Mouse (Mus musculus) lung, adult 2 months (tissue): ENCODE results near the gene Galnt6. TPM values are rescaled to one million over a fixed set of nuclear protein-coding genes. Genes with fewer than 3 reads are reported as not detected.

ENCODE experiments used
- DNase-seq: peaks from one replicate; pipeline ENCODE4 v3.0.0; 2022
- H3K4me1 ChIP-seq: fragments of 200-500 bp; 2 replicates; pipeline ENCODE4 v1.6.1; 2011; ENCODE audit warnings: low read length; ENCODE audit not compliant: control insufficient read depth, insufficient read depth
- H3K4me3 ChIP-seq: fragments of 200-500 bp; replicated peaks from 2 replicates; pipeline ENCODE3; 2011; ENCODE audit warnings: low read depth, mild to moderate bottlenecking, control low read depth, low read length; ENCODE audit errors: extremely low read depth
- CTCF ChIP-seq: fragments of 200-500 bp; IDR thresholded peaks from 2 replicates; pipeline ENCODE4 v1.5.1; 2011; ENCODE audit warnings: mild to moderate bottlenecking, low read length, control low read depth; ENCODE audit not compliant: insufficient read depth
- POLR2A ChIP-seq: fragments of 200-500 bp; IDR thresholded peaks from 2 replicates; pipeline ENCODE4 v1.6.1; 2011; ENCODE audit warnings: low read depth, mild to moderate bottlenecking, control low read depth, low read length, borderline replicate concordance; ENCODE audit errors: extremely low read depth
- WGBS: fragments of 180-500 bp; shearing (Covaris S2); methylation state at CpG from one replicate; pipeline ENCODE4 v1.1.7; 2018; 5-methylcytosine and 5-hydroxymethylcytosine counted together
- polyA plus RNA-seq: library from polyadenylated mRNA; depleted of rRNA; stranded (reverse); fragments of >200 nt; gene quantifications from 2 replicates; pipeline ENCODE4 v1.2.3, GENCODE M21; 2012

Galnt6 gene
- polyA plus RNA-seq, 1 experiment: 4.0 TPM

DNA sequence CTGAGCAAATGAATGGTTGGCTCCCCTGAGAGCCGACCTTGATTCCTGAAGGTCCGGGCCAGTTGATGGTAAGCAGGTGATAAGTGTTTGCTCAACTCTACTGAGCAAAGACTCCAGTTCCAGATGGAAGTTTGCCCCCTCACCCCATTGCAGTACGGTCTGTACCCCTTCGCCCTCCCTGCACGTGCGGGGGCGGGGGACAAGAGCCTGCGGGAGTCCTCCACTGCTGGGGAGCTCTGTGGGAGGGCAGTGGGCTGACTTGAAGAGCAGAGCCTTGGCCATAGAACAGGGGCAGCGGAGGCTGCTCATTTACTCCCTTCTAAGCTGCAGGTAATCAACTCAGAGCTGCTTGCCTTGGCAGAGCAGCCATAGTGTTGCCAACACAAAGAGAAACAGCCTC is 37.6 kb upstream of the Galnt6 start:
- WGBS: 61% methylated on average over 9 of the region's 9 CpGs

DNA sequence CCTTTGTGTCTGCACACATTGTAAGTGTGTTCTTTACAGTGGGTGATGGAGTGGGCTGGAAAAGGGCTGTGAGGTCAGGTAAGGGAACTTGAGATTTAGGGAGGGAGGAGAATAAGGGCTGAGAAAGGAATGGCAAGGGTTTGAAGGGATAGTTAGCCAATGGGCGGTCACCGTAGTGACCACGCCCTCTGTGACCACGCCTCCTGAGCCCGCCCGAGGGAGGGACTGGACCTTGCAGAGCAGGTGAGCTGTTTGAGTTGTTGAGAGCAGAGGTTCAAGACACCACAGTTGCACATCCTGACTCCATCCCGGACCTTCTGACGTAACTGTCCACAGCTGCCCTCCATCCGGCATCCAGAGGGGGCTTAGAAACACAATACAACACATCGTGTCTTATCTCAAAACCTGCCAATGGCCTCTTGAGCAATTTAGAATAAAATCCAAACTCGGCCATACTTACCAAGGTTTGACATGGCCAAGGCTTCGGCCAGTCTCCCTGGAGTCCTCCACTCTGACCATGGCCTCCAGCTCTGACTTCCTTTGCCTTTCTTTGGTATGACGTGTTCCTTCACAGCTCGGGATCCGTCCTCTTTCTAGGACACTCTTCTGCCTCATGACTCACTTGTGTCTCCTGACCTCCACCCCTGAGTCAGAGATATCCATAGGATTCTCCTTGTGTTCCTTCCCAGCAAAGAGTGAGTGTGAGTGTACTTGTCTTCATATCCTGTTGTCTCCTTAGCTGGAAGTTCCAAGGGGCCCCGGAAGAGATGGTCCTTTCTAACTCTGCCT is 35.2 kb upstream of the Galnt6 start:
- TF ChIP-seq POLR2A (no peak), CTCF (no peak)
- DNase-seq: no peak
- H3K4me1 ChIP-seq: no peaks in the 10 kb centered on the region
- WGBS: 77% methylated on average over 16 of the region's 16 CpGs
- no peak overlapping the region for H3K4me3 ChIP-seq

More for the DNA sequence above, 37.6 kb upstream of the Galnt6 start:
- H3K4me3 ChIP-seq: no peak overlapping the region
- TF ChIP-seq POLR2A (no peak), CTCF (no peak)
- peak; percentile 35 for DNase-seq
- no peaks in the 10 kb centered on the region for H3K4me1 ChIP-seq

DNA sequence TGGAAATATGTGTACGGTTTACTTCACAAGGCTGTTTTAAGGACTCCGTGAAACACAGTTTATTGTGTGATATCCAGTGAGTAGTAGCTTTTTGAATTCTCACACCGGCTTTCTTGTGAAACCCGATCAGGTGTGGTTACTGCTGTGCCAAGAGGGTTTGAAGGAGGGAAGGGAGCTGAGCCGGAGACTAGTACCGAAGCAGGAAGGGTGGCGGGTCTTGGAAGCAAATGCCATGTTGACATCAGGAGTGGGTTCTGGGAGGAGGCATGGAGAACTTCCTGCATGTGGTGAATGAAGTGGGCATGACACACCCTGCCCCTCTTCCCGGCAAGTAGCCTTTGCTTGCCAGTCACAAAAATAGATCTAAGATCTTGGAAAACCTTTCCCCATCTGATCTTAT is 33.5 kb upstream of the Galnt6 start:
- 24% methylated on average over 8 of the region's 8 CpGs for WGBS
- TF ChIP-seq CTCF (no peak), POLR2A (no peak)
- no peak for DNase-seq
- no peak overlapping the region for H3K4me3 ChIP-seq
- H3K4me1 ChIP-seq: no peaks in the 10 kb centered on the region

DNA sequence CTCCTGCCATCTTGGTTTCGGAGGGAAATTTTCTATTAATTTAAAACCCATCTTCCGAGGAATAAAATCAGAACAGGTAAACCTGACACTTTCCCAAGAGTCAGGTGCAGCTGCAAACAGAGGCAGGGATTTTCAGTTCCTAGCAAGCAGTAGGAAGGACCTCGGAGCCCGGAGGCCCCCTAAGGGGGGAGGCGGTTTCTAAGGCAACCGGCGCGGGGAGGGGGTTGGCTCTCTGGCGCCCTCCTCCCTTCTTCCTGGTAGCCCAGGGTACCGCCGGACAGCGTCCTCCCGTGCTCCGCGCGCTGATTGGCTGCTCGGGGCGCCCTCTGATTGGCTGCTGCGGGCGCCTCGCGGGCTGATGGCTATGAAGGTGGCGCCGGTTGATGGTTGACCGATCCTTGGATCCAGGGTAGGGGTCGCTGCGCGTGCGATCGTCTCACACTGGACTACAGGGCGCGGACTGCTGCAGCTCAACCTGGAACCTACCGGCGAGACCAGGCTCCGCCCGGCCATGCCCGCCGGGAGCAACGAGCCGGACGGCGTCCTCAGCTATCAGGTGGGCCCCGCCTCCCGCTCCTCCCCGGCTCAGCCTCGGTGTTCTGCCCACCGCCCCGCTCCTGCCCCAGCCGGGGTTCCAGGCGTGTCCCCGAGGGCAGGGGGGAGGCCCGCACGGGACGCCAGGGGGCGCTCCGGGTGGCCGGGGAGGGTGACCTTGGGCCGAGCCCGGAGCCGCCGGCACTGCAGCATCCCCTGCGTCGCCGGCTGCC is 32.4 kb upstream of the Galnt6 start, which contains the start of gene Slc4a8:
Gene Slc4a8, plus strand, starts transcription at position 329 of the 767 bp plus-strand sequence.
- no peak for TF ChIP-seq POLR2A
- 0 out of 2 replicates have a peak, but pooled peaks have one; percentile 4 for TF ChIP-seq CTCF
- no peaks in the 10 kb centered on the region; the same call in 1 of the 2 replicates for H3K4me1 ChIP-seq
- DNase-seq: peak; percentile 75
- peak within 1 kb of the TSS; percentile 54 for H3K4me3 ChIP-seq
- WGBS: under 1% methylated on average over 63 of the region's 64 CpGs

DNA sequence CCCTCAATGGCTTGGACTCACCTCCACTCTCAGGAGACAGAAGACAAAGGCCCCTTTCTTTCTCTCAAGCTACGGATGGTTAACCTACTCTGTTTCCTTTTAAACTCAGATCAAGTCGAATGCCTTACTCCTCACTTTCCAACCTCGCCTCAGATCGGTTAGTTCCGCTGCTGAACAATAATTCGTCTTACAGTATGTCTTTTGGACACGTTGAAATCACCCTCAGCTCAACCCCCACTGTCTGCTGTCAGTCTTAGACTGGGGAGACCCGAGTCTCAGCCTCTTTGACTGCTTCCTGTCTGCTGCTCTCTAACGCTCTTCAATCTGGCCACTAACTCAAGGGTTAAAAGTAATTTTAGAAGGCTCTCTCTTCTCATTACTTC is 31.9 kb upstream of the Galnt6 start:
- WGBS: 18% methylated on average over 9 of the region's 9 CpGs
- Histone ChIP-seq H3K4me1 (no peaks in the 10 kb centered on the region; the same call in 1 of the 2 replicates), H3K4me3 (no peak overlapping the region)
- DNase-seq: no peak
- no peak for TF ChIP-seq POLR2A
- no peak for TF ChIP-seq CTCF

DNA sequence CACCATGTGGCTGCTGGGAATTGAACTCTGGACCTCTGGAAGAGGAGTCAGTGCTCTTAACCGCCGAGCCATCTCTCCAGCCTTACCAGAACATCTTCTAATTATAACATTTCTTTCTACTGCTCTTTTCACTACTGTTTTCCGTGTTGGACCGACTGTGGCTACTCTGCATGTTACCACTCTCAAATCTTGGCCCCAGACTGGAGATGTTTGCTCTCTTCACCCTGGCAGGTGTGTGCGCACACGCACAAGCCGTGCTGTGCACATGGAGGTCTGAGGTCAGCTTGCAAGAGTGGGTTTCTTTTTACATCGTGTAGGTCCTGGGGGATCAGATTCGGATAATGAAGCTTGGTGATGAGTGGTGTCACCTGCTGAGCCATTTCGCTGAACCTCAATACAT is 30.1 kb upstream of the Galnt6 start:
- no peak for TF ChIP-seq POLR2A
- no peak for TF ChIP-seq CTCF
- 79% methylated on average over 10 of the region's 10 CpGs for WGBS
- Histone ChIP-seq H3K4me3 (no peak overlapping the region), H3K4me1 (no peaks in the 10 kb centered on the region; the same call in 1 of the 2 replicates)
- DNase-seq: no peak

DNA sequence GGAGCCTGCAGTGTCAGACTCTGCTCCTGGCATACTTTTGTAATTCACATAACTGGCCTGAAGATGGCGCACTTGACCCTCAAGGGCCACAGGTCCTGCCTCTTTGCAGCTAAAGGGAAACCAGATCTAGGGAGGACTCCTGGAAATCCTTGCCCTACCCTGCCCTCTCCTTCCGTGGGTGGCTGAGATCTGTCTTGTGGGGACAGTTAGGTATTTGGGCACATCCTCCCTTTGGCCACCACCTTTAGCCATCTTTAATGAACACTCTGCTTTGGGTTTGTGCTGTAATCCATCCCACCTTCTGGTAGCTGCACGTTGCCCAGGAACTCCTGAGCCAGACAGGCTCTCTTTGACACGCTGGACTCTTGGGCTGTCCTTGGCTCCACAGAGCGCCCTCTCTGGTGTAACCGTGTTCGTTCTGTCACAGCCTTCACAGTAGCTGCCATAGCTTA is 28.4 kb upstream of the Galnt6 start:
- 3% methylated on average over 7 of the region's 7 CpGs for WGBS
- H3K4me1 ChIP-seq: no peaks in the 10 kb centered on the region; the same call in 1 of the 2 replicates
- no peak overlapping the region for H3K4me3 ChIP-seq
- peak; percentile 44 for DNase-seq
- peak; percentile 88 for TF ChIP-seq CTCF
- no peak for TF ChIP-seq POLR2A

DNA sequence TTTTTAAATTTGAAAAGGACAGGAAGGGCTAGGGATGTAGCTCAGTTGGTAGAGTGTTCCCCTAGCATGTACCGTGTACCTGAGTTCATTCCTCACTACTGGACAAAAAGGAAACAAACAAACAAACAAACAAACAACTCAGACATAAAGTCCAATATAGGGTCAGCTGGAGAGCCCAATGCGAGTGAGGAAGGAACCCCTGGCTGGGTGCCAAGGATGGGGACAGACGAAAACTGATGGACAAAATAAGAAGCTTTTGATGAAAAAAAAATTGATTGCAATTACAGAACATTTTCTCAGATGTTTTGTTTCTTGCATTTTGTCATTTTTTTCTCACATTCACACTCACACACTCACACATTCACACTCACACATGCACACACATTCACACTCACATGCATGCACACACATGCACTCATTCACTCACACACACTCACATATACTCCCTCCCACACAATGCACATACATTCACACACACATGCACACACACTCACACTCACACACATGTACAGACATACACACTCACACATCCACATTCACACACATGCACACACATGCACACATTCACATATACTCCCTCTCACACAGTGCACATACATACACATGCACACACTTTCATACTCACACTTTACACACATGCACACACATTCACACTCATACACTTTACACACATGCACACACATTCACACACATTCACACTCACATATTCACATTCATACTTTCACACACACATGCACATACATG is 26.9 kb upstream of the Galnt6 start:
- no peak overlapping the region for H3K4me3 ChIP-seq
- no peak for TF ChIP-seq POLR2A
- TF ChIP-seq CTCF: no peak
- H3K4me1 ChIP-seq: no peaks in the 10 kb centered on the region; the same call in 1 of the 2 replicates
- 41% methylated on average over 3 of the region's 3 CpGs for WGBS
- DNase-seq: no peak

DNA sequence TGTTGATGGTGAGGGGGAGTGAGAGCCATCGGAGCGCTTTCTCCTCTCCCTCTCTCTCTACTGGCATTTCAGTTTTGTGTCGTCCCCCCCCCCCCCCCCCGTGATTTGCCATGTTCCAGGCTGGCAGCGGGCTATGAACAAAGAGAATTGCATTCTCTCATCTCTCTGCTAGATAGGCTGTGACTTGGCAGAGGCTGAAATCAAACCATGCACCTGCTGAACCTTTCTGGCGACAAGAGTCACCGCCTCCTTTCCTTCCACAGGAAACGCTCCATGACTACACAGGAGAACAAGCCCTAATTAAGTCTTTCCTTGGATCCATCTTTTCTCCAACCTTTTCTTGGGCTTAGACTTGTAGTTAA is 26.3 kb upstream of the Galnt6 start:
- Histone ChIP-seq H3K4me1 (no peaks in the 10 kb centered on the region; the same call in 1 of the 2 replicates), H3K4me3 (no peak overlapping the region)
- 23% methylated on average over 7 of the region's 8 CpGs for WGBS

More for the DNA sequence above, 26.3 kb upstream of the Galnt6 start:
- TF ChIP-seq CTCF (no peak), POLR2A (no peak)
- DNase-seq: no peak
